Mouse (Mus musculus): ENCODE measurements around the gene Ces2c. TPM values are rescaled to one million over a fixed set of nuclear protein-coding genes. Genes with fewer than 3 reads are reported as not detected.
"Not testable (repeated sequence)": the region's sequence is repeated elsewhere in the genome, so short reads cannot be mapped to it uniquely, and the experiment has no call there.

Gene Ces2c
- not detected in 2 replicates for polyA plus RNA-seq (2015; fragmentation: Nextera tagmentation; extraction: Ambion mirVana)

DNA sequence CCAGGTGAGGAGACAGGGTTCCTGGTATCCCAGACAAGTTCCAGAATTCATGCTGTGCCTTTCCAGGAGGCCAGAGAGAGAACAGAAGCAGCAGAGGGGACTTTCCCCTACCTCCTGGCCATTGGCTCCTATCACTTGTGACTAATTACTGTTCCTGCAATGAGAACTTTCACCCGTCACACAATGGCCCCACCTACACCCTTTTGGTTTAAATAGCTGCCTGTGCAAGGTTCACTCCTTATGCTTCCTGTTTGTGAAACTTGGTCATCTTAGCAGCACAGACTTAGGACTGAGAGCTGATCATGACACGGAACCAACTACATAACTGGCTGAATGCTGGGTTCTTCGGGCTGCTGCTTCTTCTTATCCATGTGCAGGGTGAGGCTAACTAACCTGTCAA is at the start of gene Ces2c:
Ces2c (plus strand) TSS at position 238 of the 400 bp plus-strand sequence.
- Histone ChIP-seq H3K4me3 (no peak within 1 kb of the TSS), H3K4me2 (replicated peaks) (no peak within 1 kb of the TSS), H3K27me3 (no peaks in the 10 kb centered on the region), H3K36me3 (no peaks in the 10 kb centered on the region), H3K9me3 (no peaks in the 10 kb centered on the region), H3K9ac (no peak within 1 kb of the TSS), H3K27ac (no peak within 1 kb of the TSS), H3K4me1 (no peaks in the 10 kb centered on the region)
- no peak for ATAC-seq (ENCODE audit: low FRiP score, low read depth)
- WGBS = 77% methylated on average over 3 of the region's 3 CpGs

DNA sequence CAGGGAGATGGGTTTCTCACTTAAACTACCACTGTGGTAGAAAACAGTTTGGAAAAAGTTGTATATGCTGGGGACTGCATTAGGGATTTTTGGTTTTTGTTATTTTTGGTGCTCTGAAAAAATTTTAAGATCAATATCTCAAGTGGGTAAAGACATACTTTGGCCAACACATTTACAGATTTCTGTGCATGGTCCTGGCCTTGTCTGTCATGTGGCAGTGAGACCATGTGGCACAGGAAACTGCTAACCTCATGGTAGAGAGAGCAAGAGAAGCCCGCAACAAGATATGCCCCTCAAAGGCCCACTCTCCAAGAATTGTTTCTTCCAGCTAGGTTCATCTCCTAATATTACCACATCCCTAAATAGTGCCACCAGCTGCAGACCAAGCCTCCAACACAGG is 47.5 kb upstream of the Ces2c start:
- WGBS = 83% methylated on average over 1 of the region's 1 CpGs
- H3K27ac ChIP-seq = no peak overlapping the region
- no peak overlapping the region for H3K9ac ChIP-seq
- ATAC-seq (ENCODE audit: low FRiP score, low read depth) = no peak
- no peak overlapping the region for H3K4me2 ChIP-seq (replicated peaks)
- no peaks in the 10 kb centered on the region for H3K9me3 ChIP-seq
- no peaks in the 10 kb centered on the region for H3K4me1 ChIP-seq
- H3K4me3 ChIP-seq = no peak overlapping the region
- H3K36me3 ChIP-seq = no peaks in the 10 kb centered on the region
- no peaks in the 10 kb centered on the region for H3K27me3 ChIP-seq

DNA sequence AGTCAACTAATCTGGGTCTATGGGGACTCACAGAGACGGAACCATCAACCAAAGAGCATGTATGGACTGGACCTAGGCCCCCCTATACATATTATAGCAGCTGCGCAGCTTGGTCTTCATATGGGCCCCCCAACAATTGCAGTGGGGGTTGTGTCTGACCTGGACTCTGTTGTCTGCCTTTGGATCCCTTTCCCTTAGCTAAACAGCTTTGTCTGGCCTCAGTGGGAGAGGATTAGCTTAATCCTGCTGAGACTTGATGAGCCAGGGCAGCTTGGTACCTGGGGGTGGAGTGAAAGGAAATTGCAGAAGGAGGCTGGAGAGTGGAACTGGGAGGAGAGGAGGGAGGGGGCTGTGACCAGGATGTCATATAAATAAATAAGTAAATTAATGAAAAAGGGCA is 40.7 kb upstream of the Ces2c start:
- H3K9me3 ChIP-seq = no peaks in the 10 kb centered on the region
- 27% methylated on average over 2 of the region's 2 CpGs for WGBS
- no peak overlapping the region for H3K9ac ChIP-seq
- H3K4me3 ChIP-seq = no peak overlapping the region
- H3K4me2 ChIP-seq (replicated peaks) = no peak overlapping the region
- no peak overlapping the region for H3K27ac ChIP-seq
- ATAC-seq (ENCODE audit: low FRiP score, low read depth) = no peak
- H3K36me3 ChIP-seq = no peaks in the 10 kb centered on the region
- H3K4me1 ChIP-seq = 0 out of 2 replicates have a peak, but pooled peaks cover 3% of the 10 kb centered on the region
- no peaks in the 10 kb centered on the region for H3K27me3 ChIP-seq

DNA sequence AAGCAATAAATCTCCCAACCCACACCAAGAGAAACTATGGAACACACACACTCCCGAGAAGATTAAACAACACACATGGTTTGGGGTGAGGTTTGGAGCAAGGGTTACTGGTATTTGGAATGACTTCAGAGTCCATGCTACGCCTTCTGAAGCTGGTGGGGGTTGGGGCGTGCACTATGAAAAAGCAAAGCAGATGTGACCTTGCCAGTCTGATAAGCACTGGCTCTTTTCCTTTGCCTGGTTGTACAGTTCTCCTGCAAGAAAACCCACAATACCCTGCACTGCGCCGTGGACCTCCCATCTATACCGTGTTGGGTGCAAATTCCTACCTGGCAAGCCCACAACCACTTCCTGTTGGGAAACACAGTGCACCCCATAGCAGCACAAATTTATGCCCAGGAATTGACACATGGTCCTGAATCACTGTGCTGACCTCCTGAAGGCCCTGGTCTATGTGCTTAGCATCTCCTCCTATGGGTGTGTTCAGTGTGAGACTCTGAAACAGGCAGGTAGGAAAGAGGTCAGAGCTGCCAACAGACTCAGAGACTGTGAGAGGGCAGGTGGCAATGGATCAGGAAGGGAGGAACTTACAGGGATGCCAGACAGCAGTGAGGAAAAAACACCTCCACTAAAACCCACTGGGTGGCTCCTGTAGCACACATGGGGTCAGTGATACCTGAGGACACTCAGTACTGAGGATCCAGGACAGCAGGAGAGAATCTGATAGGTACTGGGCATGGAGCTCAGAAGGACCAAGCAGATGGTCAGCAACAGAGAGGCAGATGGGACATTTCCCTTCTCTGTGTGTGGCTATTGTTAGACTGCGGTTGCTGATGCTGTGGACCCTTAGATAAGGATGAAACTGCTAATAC is 38.1 kb upstream of the Ces2c start:
- Histone ChIP-seq H3K4me1 (0 out of 2 replicates have a peak, but pooled peaks cover 3% of the 10 kb centered on the region), H3K4me3 (no peak overlapping the region)
- whole genome bisulfite sequencing = 77% methylated on average over 7 of the region's 7 CpGs

DNA sequence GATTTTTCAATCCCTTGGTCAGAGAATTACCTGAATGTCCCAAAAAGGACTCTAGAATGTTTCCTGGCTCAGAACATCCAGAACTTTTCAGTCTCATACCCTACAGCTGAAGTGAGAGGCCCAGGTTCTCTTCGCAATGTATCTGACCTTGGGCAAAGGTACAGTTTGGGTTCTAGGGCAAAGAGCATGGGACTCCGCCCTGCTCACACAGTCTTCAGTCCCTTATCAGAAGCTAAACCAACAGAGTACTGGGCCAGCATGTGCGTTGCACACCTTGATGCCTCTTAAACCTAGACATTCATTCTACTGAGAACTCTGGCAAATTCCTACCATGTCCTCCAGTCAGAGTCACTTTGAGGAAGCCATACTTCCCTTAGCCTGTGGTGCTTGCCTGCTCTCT is 37.4 kb upstream of the Ces2c start:
- H3K9me3 ChIP-seq = no peaks in the 10 kb centered on the region
- 0 out of 2 replicates have a peak, but pooled peaks cover 3% of the 10 kb centered on the region for H3K4me1 ChIP-seq
- no peak overlapping the region for H3K9ac ChIP-seq
- H3K4me3 ChIP-seq = no peak overlapping the region
- WGBS = 89% methylated on average over 3 of the region's 3 CpGs
- H3K4me2 ChIP-seq (replicated peaks) = no peak overlapping the region
- no peaks in the 10 kb centered on the region for H3K36me3 ChIP-seq
- H3K27ac ChIP-seq = no peak overlapping the region
- no peaks in the 10 kb centered on the region for H3K27me3 ChIP-seq
- ATAC-seq (ENCODE audit: low FRiP score, low read depth) = no peak

More for the DNA sequence above, 38.1 kb upstream of the Ces2c start:
- Histone ChIP-seq H3K36me3 (no peaks in the 10 kb centered on the region), H3K4me2 (replicated peaks) (no peak overlapping the region), H3K27me3 (no peaks in the 10 kb centered on the region), H3K27ac (no peak overlapping the region), H3K9me3 (no peaks in the 10 kb centered on the region), H3K9ac (no peak overlapping the region)
- no peak for ATAC-seq (ENCODE audit: low FRiP score, low read depth)

DNA sequence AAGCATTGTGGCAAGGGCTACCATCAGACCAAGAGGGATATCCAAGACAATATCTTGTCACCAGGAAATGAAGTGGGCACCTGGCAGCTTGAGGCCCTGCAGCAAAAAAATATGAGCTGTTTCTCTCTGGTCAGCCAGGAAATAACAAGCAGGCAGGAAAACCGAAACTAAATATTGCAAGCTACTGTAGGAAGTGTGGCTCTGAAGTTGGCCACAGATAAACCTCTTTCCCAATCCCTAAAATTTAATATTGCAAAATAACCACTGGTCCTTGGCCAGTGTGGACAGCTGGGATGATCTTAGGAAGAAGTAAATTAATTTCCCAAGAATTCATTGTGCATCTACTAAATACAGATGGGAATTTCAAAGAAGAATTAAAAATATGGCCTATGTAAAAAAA is 20.0 kb upstream of the Ces2c start:
- no peaks in the 10 kb centered on the region for H3K9me3 ChIP-seq
- H3K4me1 ChIP-seq = no peaks in the 10 kb centered on the region
- no peaks in the 10 kb centered on the region for H3K27me3 ChIP-seq
- no peak for ATAC-seq (ENCODE audit: low FRiP score, low read depth)
- H3K27ac ChIP-seq = no peak overlapping the region
- no peak overlapping the region for H3K4me3 ChIP-seq
- no peak overlapping the region for H3K4me2 ChIP-seq (replicated peaks)
- H3K9ac ChIP-seq = no peak overlapping the region
- 70% methylated on average over 1 of the region's 1 CpGs for WGBS
- no peaks in the 10 kb centered on the region for H3K36me3 ChIP-seq

DNA sequence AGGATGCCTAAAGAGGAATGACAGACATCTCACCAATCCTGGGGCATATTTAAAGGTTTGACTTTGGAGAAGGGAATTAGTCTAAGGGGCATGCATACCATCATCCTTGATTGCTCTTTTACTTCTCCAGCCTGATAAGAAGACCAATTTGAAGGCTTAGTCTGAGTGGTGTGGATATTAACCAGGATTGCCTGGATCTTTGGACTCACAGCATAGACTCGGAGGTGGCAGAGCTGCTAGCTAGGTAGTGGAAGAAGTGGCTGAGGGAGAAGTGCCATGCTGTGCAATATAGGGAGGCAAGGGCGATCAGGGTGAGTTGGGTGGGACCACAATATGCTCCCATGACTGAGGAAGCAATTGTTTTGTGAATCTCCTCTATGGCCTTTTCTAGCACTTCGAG is 18.6 kb upstream of the Ces2c start:
- Histone ChIP-seq H3K4me1 (no peaks in the 10 kb centered on the region), H3K27me3 (no peaks in the 10 kb centered on the region), H3K9ac (no peak overlapping the region), H3K9me3 (no peaks in the 10 kb centered on the region), H3K4me2 (replicated peaks) (no peak overlapping the region), H3K27ac (no peak overlapping the region), H3K4me3 (no peak overlapping the region), H3K36me3 (no peaks in the 10 kb centered on the region)
- no peak for ATAC-seq (ENCODE audit: low FRiP score, low read depth)
- 71% methylated on average over 3 of the region's 3 CpGs for WGBS

DNA sequence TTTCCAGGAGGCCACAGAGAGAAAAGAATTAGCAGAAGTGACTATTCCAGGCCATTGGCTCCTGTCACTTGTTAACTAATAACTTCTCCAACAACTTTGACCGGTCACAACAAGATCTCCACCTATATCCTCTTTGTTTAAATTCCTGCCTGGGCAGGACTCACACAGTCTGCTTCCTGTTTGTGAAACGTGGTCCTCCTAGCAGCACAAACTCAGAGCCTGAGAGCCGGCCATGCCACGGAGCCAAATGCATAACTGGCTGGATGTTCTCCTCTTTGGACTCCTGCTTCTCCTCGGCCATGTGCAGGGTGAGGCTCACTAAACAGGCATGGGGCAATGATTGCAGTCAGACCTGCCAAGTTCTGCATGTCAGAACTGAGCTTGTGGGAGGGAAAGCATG is 15.4 kb upstream of the Ces2c start, which contains the start of gene Ces2b:
Ces2b (plus strand) TSS at position 133 of the 400 bp plus-strand sequence.
- H3K4me1 ChIP-seq = no peaks in the 10 kb centered on the region
- H3K27ac ChIP-seq = no peak within 1 kb of the TSS
- no peak within 1 kb of the TSS for H3K4me2 ChIP-seq (replicated peaks)
- H3K9ac ChIP-seq = no peak within 1 kb of the TSS
- WGBS = 65% methylated on average over 5 of the region's 5 CpGs
- H3K4me3 ChIP-seq = no peak within 1 kb of the TSS
- H3K9me3 ChIP-seq = no peaks in the 10 kb centered on the region
- H3K27me3 ChIP-seq = no peaks in the 10 kb centered on the region
- H3K36me3 ChIP-seq = no peaks in the 10 kb centered on the region
- no peak for ATAC-seq (ENCODE audit: low FRiP score, low read depth)

DNA sequence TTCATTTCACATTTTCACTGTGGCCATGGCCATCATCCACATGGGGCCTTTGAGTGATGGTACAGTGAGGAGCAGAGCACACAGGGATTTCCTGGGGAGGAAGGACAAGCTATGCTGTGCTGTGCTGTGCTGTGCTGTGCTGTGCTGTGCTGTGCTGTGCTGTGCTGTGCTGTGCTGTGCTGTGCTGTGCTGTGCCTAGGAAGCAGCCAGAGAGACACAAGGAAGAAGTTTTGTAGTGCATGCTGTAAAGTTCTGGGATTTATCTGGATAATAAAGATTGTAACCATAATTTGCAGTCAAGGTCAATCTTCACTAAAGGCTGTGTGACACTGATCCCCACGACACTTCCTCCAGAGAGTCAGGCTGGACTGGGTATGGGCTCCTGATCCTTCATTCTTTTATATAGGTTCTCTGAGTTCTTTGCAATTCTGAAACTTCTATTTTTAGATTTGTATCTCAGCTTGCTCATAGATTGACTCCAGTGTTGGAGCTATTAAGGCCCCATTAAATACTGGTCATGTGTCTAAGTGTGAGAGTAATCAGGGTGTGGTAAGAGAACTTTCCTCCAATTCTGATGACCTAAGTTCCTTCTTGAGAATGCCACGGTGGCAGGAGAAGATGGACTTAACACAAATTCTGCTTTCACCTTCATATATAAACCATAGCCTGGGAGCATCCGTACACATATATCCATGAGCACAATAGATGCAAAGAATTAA is 5.3 kb upstream of the Ces2c start:
- Histone ChIP-seq H3K4me3 (no peak overlapping the region), H3K9me3 (no peaks in the 10 kb centered on the region), H3K9ac (no peak overlapping the region), H3K27me3 (no peaks in the 10 kb centered on the region), H3K36me3 (no peaks in the 10 kb centered on the region), H3K4me1 (no peaks in the 10 kb centered on the region), H3K4me2 (replicated peaks) (no peak overlapping the region), H3K27ac (no peak overlapping the region)
- 87% methylated on average over 3 of the region's 3 CpGs for WGBS
- no peak for ATAC-seq (ENCODE audit: low FRiP score, low read depth)

DNA sequence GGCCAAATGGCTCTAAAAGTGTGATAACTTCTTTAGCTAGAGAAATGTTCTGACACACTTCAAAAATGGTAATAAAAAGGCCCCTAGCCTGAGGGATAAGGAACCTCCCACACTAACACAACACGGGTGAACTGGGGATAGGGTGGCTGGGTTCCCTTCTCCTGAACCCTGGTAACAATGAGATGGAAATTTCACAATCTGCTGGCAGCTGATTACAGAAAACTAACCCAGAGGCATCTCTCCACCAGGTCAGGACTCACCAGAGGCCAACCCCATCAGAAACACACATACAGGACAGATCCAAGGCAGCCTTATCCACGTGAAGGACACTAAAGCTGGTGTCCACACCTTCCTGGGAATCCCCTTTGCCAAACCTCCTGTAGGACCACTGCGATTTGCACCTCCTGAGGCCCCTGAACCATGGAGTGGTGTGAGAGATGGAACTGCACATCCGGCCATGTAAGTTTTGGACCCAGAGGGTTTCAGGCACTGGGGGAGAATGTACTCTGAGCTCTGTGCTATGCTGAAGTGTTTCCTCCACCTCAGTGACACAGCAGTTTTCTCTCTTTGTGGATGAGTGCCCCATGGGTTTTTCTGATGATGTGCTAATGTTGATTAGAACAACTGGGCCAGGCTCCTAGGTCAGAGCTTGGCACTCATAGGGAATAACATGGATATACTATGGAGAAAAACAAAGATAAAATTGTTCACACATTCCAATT is 1.0 kb downstream of the Ces2c start:
- WGBS = 65% methylated on average over 4 of the region's 4 CpGs
- ATAC-seq (ENCODE audit: low FRiP score, low read depth) = no peak

DNA sequence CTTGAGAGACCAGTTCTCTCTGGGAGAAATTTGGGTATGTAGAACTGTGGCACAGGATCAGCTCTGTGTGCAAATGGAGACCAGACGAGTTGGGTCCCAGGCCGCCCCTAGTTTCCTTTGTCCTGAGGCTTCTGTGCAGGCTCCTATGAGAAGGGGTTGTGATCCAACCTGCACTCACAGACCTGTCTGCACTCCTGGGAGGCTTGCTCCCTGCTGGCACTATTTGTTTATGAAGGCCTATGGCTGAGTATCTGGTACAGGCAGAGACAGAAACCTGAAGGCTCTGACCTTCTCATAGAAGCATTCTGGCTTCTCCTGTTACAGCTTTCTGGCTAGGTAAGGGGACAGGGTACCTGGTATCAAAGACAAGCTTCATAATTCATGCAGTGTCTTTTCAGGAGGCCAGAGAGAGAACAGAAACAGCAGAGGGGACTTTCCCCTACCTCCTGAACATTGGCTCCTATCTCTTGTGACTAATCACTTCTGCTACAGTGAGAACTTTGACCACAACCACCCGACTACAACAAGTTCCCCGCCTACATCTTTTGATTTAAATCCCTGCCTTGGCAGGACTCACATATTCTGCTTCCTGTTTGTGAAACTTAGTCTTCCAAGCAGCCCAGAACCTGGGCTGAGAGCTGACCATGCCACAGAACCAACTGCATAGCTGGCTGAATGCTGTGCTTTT is 20.1 kb downstream of the Ces2c start:
- not testable (repeated sequence) for H3K36me3 ChIP-seq; H3K4me2 ChIP-seq (replicated peaks); ATAC-seq (ENCODE audit: low FRiP score, low read depth); H3K27me3 ChIP-seq; H3K4me1 ChIP-seq; H3K9me3 ChIP-seq; H3K27ac ChIP-seq; H3K9ac ChIP-seq; H3K4me3 ChIP-seq
- WGBS = no CpG with 5 or more reads among the region's 4 CpGs

More for the DNA sequence above, 1.0 kb downstream of the Ces2c start:
- Histone ChIP-seq H3K9ac (no peak overlapping the region), H3K4me1 (no peaks in the 10 kb centered on the region), H3K9me3 (no peaks in the 10 kb centered on the region), H3K27me3 (no peaks in the 10 kb centered on the region), H3K4me3 (no peak overlapping the region), H3K27ac (no peak overlapping the region), H3K4me2 (replicated peaks) (no peak overlapping the region), H3K36me3 (no peaks in the 10 kb centered on the region)
